23 mouse cellular contexts compared by ENCODE assay signal in the genomic region with DNA sequence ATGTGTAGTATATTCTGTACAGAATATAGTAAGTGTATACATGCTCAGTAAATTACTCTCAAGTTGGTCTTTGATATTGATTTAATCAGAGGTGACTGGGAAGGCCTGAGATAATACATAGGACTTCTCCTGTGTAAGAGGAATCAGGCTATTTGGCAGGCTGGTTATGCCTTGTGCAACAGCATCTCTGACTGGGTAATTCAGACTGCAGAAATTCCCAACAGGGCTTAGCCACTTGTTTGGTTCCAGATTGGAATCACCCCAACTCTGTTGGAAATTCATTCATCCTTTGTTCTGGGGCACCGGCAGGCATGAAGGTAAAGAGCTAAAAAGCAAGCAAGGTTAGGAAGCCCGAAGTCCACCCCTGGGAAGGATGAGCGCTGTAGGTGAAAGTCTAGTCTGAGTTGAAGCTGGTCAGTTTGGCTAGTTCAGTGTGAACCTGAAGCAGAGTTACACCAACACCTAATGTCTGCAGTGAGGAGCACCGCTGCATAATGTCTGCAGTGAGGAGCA. TPM values are rescaled to one million over a fixed set of nuclear protein-coding genes. Genes with fewer than 3 reads are reported as not detected.
A peak's percentile ranks its signal among the peaks of the same experiment; 100 is the strongest.
DNase-seq lines count a peak whose midpoint lies in the region; TF ChIP-seq lines count a peak whose summit lies in the region.
"Had no signal": no experiment of that assay in that cellular context is flagged by ENCODE, and none has a peak within 500 bp of the region (broad histone marks: within the 10 kb centered on the region; RNA-seq: fewer than 3 reads in every experiment).

No protein-coding gene starts in this region.

- TF ChIP-seq CTCF in small intestine, adult 2 months (IDR thresholded peaks at IDR 0.05; ENCODE audit: extremely low read depth, insufficient read length, insufficient replicate concordance, low read depth, low read length) = no peak
- no peak for TF ChIP-seq CTCF in lung, adult 2 months (IDR thresholded peaks at IDR 0.05; ENCODE audit: insufficient read depth, low read length)

- no peaks in the 10 kb centered on the region for H3K27me3 ChIP-seq in small intestine, adult 2 months (ENCODE audit: control insufficient read depth, insufficient read depth, low read length)
- H3K27me3 ChIP-seq: CH12.LX; embryonic facial prominence, embryonic 15.5 days; forebrain, embryonic 15.5 days; heart, embryonic 15.5 days had no signal

- no peak for TF ChIP-seq POLR2A in small intestine, adult 2 months (IDR thresholded peaks at IDR 0.05; ENCODE audit: low read depth, low read length)
- TF ChIP-seq POLR2A in lung, adult 2 months (IDR thresholded peaks at IDR 0.05; ENCODE audit: borderline replicate concordance, extremely low read depth, low read depth, low read length) = no peak

- peak overlapping the region; percentile 54; the same call in 1 of the 2 replicates for H3K27ac ChIP-seq in small intestine, adult 2 months (ENCODE audit: insufficient read depth, low read depth, low read length)
- H3K27ac ChIP-seq: embryonic facial prominence, embryonic 15.5 days; forebrain, embryonic 15.5 days; heart, embryonic 10.5 days; heart, embryonic 15.5 days; hindbrain, embryonic 14.5 days had no signal

- no peak overlapping the region for H3K4me3 ChIP-seq in small intestine, adult 2 months (ENCODE audit: low read depth, low read length)
- H3K4me3 ChIP-seq in lung, adult 2 months (replicated peaks; ENCODE audit: extremely low read depth, low read depth, low read length) = no peak overlapping the region
- H3K4me3 ChIP-seq: embryonic facial prominence, embryonic 15.5 days; erythroblast, embryonic 14.5 days; forebrain, embryonic 15.5 days; heart, embryonic 10.5 days; heart, embryonic 15.5 days had no signal

- WGBS in small intestine, adult 2 months = 67% methylated on average over 4 of the region's 4 CpGs
- WGBS in lung, adult 2 months = 91% methylated on average over 4 of the region's 4 CpGs

- peak; percentile 44 for DNase-seq in adrenal gland, postnatal 14 days
- no peak for DNase-seq in adrenal gland, postnatal 4 days (ENCODE audit: low spot score in 2 of 2)
- DNase-seq in NIH3T3 (ENCODE audit: low read depth) = peak; percentile 66
- DNase-seq in fibroblast of lung, adult 2 months (ENCODE audit: low read depth) = peak; percentile 29
- no peak for DNase-seq in lung, adult 2 months
- no peak for DNase-seq in cerebellum, adult 11-12 months
- DNase-seq: cerebellum, adult 8-10 months; cerebellum, postnatal 14 days; embryo, embryonic 11 days; gastrocnemius, postnatal 36 days; heart, adult 18-20 months; heart, postnatal 14 days; kidney, adult 11 months had no signal

- no peaks in the 10 kb centered on the region for H3K36me3 ChIP-seq in small intestine, adult 2 months (ENCODE audit: control insufficient read depth, insufficient read depth, low read length)
- H3K36me3 ChIP-seq: embryonic facial prominence, embryonic 15.5 days; forebrain, embryonic 15.5 days; heart, embryonic 10.5 days; heart, embryonic 15.5 days had no signal

- H3K4me1 ChIP-seq in small intestine, adult 2 months (ENCODE audit: control insufficient read depth, insufficient read depth, insufficient read length, low read length) = peaks cover 25% of the 10 kb centered on the region; the same call in 1 of the 2 replicates
- H3K4me1 ChIP-seq in lung, adult 2 months (ENCODE audit: control insufficient read depth, insufficient read depth, low read length) = no peaks in the 10 kb centered on the region; the same call in 1 of the 2 replicates
- H3K4me1 ChIP-seq: heart, embryonic 10.5 days; heart, embryonic 15.5 days had no signal

RNA-seq across cellular contexts. Expression of a gene that starts 14.3 kb away (rescaled TPM):
- 46.8 and 51.4 TPM in 2 replicates for total RNA-seq in adrenal gland, postnatal 14 days (2021)
- 10 to 100 TPM; 57.1 to 58.9 TPM for total RNA-seq in adrenal gland, postnatal 4 days (2021)
- 2.1 and 3.7 TPM in 2 replicates for polyA plus RNA-seq in small intestine, adult 2 months (2012; rRNA removed)
- 5.5 and 8.8 TPM in 2 replicates for polyA plus RNA-seq in lung, adult 2 months (2012; rRNA removed)

RNA-seq across cellular contexts. Expression of a gene that starts 43.7 kb away (rescaled TPM):
- 0.67 and 0.83 TPM in 2 replicates for total RNA-seq in adrenal gland, postnatal 14 days (2021)
- total RNA-seq in adrenal gland, postnatal 4 days (2021) = 1 to 10 TPM; 1.2 to 2.7 TPM
- 0.08 and 0.10 TPM in 2 replicates for polyA plus RNA-seq in small intestine, adult 2 months (2012; rRNA removed)
- not detected in 2 replicates for polyA plus RNA-seq in lung, adult 2 months (2012; rRNA removed)
- total RNA-seq: CH12.LX; common myeloid progenitor, adult 5-6 weeks; gastrocnemius, adult 8-10 months; gastrocnemius, postnatal 36 days; heart, adult 18-20 months; heart, postnatal 14 days had no signal
- polyA plus RNA-seq: erythroblast, embryonic 14.5 days; heart, embryonic 10.5 days; heart, embryonic 15.5 days had no signal

Comparison
In these comparisons a context has a peak if more than half of its experiments do, and no peak if none do; other contexts are left out.
1. DNase-seq: peak in adrenal gland, postnatal 14 days (single experiment), NIH3T3 (single experiment) and fibroblast of lung, adult 2 months (single experiment); none in adrenal gland, postnatal 4 days (0 of 2), lung, adult 2 months (single experiment) and cerebellum, adult 11-12 months (single experiment).